Mouse (Mus musculus) skeletal muscle tissue, adult 2 months (tissue): ENCODE measurements at regions not wholly inside any gene's neighbourhood (a gene's known extent, or its start where the extent isn't known, plus 50 kb on each side); places are given as distances from the start of the nearest gene placed in this dataset.

Source experiments
- DNase-seq: peaks from one replicate; pipeline ENCODE4 v3.0.0-alpha.2; 2012; ENCODE audit warnings: low read depth, low spot score

GRCm38 (mm10) chr6:54754810-54755209, 61.9 kb upstream of the Znrf2 start:
- no peak for DNase-seq

DNA sequence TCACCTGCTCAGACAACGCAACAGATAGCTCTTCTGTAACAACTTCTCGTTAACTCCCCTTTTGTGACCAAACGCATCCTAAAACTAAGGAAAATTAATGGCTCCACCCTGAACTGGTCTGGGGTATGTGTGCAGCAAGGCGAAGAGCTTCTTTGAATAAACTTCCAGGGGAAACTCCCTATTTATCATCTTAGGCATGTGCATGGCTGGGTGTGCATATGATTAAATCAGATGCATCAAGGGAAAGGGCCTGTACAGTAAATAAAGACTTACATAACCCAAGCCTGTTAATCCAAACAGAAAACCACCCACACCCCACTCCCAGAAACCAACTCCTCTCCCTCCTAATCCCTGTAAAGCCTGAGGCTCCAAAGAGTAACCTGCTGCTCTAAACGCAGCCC, 59.2 kb upstream of the Znrf2 start:
- no peak for DNase-seq

GRCm38 (mm10) chr6:54758112-54758511, 58.6 kb upstream of the Znrf2 start:
- DNase-seq = peak; percentile 19

DNA sequence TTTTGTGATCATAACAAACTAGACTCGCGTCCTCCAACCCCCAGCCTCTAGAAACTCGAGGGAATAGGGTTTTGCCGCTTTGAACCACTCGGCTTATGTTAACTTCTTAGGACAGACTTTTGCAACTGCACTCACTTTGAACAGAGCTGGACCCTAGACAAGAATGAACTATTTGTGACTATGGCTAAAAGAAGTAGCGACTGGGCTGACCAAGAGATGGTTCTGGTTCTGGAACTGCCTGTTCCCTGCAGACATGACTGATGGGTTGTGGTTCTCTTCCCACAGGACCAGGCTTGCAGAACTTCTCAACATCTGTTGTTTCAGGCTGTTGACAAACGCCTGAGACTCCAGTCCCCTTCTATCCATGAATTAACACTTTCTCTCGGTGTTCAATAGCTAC, 57.5 kb upstream of the Znrf2 start:
- DNase-seq = peak; percentile 66

- DNase-seq = peak; percentile 6
Measured at GRCm38 (mm10) chr6:54759942-54760498, 56.7 kb upstream of the Znrf2 start.

- DNase-seq = no peak
Measured at GRCm38 (mm10) chr6:54760541-54760940, 56.2 kb upstream of the Znrf2 start.

DNA sequence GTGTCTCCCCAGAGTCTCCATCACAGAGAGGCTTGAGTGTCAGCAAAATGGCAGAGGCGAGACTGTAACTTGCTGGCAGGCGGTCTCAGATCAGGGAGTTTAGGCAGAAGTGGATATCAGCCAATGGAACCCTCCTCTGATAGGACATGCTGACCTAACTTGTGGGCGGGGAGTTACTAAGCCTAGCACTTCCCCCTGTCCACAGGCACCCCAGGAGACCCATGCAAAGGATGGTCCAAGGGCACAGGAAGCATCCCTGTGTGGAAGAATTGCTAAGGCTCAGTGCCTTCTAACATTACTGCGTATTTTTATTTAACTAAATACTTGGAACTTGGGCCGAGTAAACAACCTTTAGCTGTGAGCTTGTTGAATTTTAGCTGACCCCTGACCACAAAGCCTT, 54.7 kb upstream of the Znrf2 start:
- DNase-seq = no peak

DNA sequence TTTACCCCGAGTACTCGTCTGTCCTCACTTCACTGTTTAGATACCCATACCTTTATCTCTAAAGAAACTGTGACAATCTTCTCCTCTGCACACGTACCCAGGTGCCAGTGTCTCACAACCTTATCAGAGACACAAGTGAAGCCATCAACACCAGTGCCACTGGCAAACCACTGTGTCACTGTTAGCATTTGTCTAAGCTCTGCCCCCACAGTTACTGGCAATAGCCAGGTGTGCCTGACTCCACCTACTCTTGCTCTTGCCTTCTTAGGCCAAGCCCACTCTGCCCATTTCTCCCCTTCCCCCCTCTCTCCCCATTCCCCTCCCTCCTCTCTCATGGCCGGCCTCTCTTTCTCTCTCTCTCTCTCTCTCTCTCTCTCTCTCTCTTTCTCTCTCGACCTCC, 54.2 kb upstream of the Znrf2 start:
- no peak for DNase-seq

DNA sequence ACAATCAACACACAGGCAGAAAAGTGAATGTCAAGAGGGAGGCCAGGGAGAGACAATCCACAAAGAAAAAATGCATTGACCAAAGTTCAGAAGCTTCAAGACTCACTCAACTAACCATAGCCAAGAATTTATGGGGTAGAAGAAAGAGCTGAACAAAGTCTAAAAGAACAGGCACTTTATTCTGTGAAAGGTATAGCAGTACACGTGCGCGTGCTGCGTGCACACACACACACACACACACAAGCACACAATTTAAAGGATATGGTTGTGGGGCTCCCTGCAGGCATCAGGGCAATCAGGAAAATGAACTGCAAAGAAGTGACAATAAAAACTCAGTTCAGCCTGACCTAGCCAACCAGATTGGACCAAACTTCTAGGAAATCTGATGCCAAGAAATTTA, 53.0 kb upstream of the Znrf2 start:
- DNase-seq = no peak

DNA sequence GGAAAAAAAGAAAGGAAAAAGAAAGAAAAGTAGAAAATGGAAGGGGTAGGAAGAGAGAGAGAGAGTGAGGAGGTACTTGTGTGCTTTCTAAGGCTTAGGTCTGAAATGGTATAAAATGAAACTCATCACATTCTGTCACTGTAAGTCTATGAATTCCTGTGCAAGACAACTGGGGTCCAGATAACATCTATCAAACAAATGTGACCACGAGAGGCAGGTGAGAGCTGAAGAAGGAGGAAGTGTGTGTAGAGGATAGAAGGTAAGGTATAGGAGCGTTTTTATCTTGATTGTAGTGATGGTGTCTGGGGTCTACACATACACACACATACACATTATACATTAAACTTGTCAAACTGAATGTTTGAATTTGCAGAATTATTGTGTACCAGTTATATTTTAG, 51.0 kb upstream of the Znrf2 start:
- no peak for DNase-seq

GRCm38 (mm10) chr6:54766485-54767112, 50.1 kb upstream of the Znrf2 start:
- no peak for DNase-seq
